21 mouse cellular contexts compared by ENCODE assay signal in genomic region chr17:66365293-66365642, GRCm38 (mm10).
DNase-seq lines count a peak whose midpoint lies in the region; ATAC-seq and TF ChIP-seq lines count a peak whose summit lies in the region.
"Had no signal": no experiment of that assay in that cellular context is flagged by ENCODE, and none has a peak within 500 bp of the region (broad histone marks: within the 10 kb centered on the region; RNA-seq: fewer than 3 reads in every experiment).

No protein-coding gene starts in this region.

- peaks cover 33% of the 10 kb centered on the region for H3K4me1 ChIP-seq in cerebellum, adult 2 months (ENCODE audit: control insufficient read depth, insufficient read depth, low read length)
- H3K4me1 ChIP-seq in hindbrain, embryonic 13.5 days (replicated peaks), result peaks cover 14% of the 10 kb centered on the region
- H3K4me1 ChIP-seq in hindbrain, embryonic 10.5 days (replicated peaks), result peaks cover 10% of the 10 kb centered on the region; the same call in 1 of the 2 replicates
- H3K4me1 ChIP-seq in embryonic facial prominence, embryonic 14.5 days (ENCODE audit: control insufficient read depth, insufficient read depth, low read length), result no peaks in the 10 kb centered on the region
- H3K4me1 ChIP-seq: neural tube, embryonic 15.5 days had no signal

- TF ChIP-seq CTCF in cerebellum, adult 2 months (IDR thresholded peaks at IDR 0.05; ENCODE audit: borderline replicate concordance, insufficient read depth, low read depth, low read length), result no peak

- H3K36me3 ChIP-seq in hindbrain, embryonic 13.5 days, result peaks cover 65% of the 10 kb centered on the region
- H3K36me3 ChIP-seq in hindbrain, embryonic 10.5 days, result peaks cover 100% of the 10 kb centered on the region
- H3K36me3 ChIP-seq in embryonic facial prominence, embryonic 14.5 days (ENCODE audit: control insufficient read depth, insufficient read depth, low read length), result no peaks in the 10 kb centered on the region

- H3K9me3 ChIP-seq in hindbrain, embryonic 13.5 days, result no peaks in the 10 kb centered on the region
- H3K9me3 ChIP-seq in hindbrain, embryonic 10.5 days, result no peaks in the 10 kb centered on the region
- no peaks in the 10 kb centered on the region for H3K9me3 ChIP-seq in embryonic facial prominence, embryonic 14.5 days (ENCODE audit: control insufficient read depth, low read length)
- H3K9me3 ChIP-seq: limb, embryonic 13.5 days; midbrain, embryonic 12.5 days; neural tube, embryonic 15.5 days had no signal

- no peak for DNase-seq in cerebellum, adult 2 months
- no peak for DNase-seq in cerebellum, postnatal 10 days
- no peak for DNase-seq in hindbrain, embryonic 10.5 days (ENCODE audit: low spot score)
- peak; percentile 65 for DNase-seq in 3T3-L1 (ENCODE audit: low read depth, low spot score)
- DNase-seq in embryonic facial prominence, embryonic 14.5 days (ENCODE audit: low spot score), result no peak
- DNase-seq in adrenal gland, postnatal 4 days (ENCODE audit: low spot score in 2 of 2), result no peak
- DNase-seq in thymus, postnatal 36 days, result no peak
- DNase-seq: adrenal gland, postnatal 25 days; cerebellum, adult 9-10 months; kidney, adult 8-10 months; retina, postnatal 1 day; right cerebral cortex, postnatal 4 days had no signal

- no peak overlapping the region for H3K9ac ChIP-seq in hindbrain, embryonic 13.5 days
- H3K9ac ChIP-seq in embryonic facial prominence, embryonic 14.5 days (ENCODE audit: low read depth, low read length), result no peak overlapping the region
- H3K9ac ChIP-seq: limb, embryonic 13.5 days; liver, embryonic 14.5 days; midbrain, embryonic 12.5 days; neural tube, embryonic 15.5 days had no signal

- 52% methylated on average over 3 of the region's 3 CpGs for WGBS in cerebellum, adult 2 months
- 90% methylated on average over 3 of the region's 3 CpGs for WGBS in hindbrain, embryonic 13.5 days
- 89% methylated on average over 3 of the region's 3 CpGs for WGBS in hindbrain, embryonic 10.5 days
- 72% methylated on average over 3 of the region's 3 CpGs for WGBS in embryonic facial prominence, embryonic 14.5 days

- ATAC-seq in hindbrain, embryonic 13.5 days (ENCODE audit: low FRiP score), result no peak
- ATAC-seq in embryonic facial prominence, embryonic 14.5 days (ENCODE audit: low read depth), result no peak
- ATAC-seq: activated CD4-positive, CD25-positive, alpha-beta regulatory T cell, adult 4 months; forebrain, embryonic 16.5 days; Patski had no signal

- TF ChIP-seq POLR2A in cerebellum, adult 2 months (IDR thresholded peaks at IDR 0.05; ENCODE audit: borderline replicate concordance, insufficient read depth, low read length), result no peak

- no peaks in the 10 kb centered on the region for H3K27me3 ChIP-seq in cerebellum, adult 2 months (ENCODE audit: control insufficient read depth, insufficient read depth, low read length)
- H3K27me3 ChIP-seq in hindbrain, embryonic 13.5 days, result no peaks in the 10 kb centered on the region
- no peaks in the 10 kb centered on the region for H3K27me3 ChIP-seq in hindbrain, embryonic 10.5 days (ENCODE audit: insufficient read depth, poor library complexity, severe bottlenecking)
- no peaks in the 10 kb centered on the region for H3K27me3 ChIP-seq in embryonic facial prominence, embryonic 14.5 days (replicated peaks; ENCODE audit: control insufficient read depth, insufficient read depth, low read length)
- H3K27me3 ChIP-seq: CH12.LX; limb, embryonic 13.5 days; midbrain, embryonic 12.5 days; neural tube, embryonic 15.5 days; Patski had no signal

- H3K4me3 ChIP-seq in cerebellum, adult 2 months (replicated peaks; ENCODE audit: insufficient read depth, low read depth, low read length), result no peak overlapping the region
- no peak overlapping the region for H3K4me3 ChIP-seq in hindbrain, embryonic 13.5 days
- no peak overlapping the region for H3K4me3 ChIP-seq in hindbrain, embryonic 10.5 days
- H3K4me3 ChIP-seq in embryonic facial prominence, embryonic 14.5 days (ENCODE audit: low read depth, low read length), result no peak overlapping the region
- H3K4me3 ChIP-seq: limb, embryonic 13.5 days; midbrain, embryonic 12.5 days; neural tube, embryonic 15.5 days had no signal

- H3K27ac ChIP-seq in cerebellum, adult 2 months (ENCODE audit: insufficient read depth, low read length), result peak overlapping the region; percentile 50; the same call in 1 of the 2 replicates
- H3K27ac ChIP-seq in hindbrain, embryonic 13.5 days, result 0 out of 2 replicates have a peak overlapping the region, but pooled peaks have one; percentile 5
- no peak overlapping the region for H3K27ac ChIP-seq in hindbrain, embryonic 10.5 days
- peak overlapping the region; percentile 66 for H3K27ac ChIP-seq in embryonic facial prominence, embryonic 14.5 days (replicated peaks; ENCODE audit: low read depth, low read length)
- H3K27ac ChIP-seq: limb, embryonic 13.5 days; liver, embryonic 14.5 days; midbrain, embryonic 12.5 days; neural tube, embryonic 15.5 days had no signal

- no peak overlapping the region for H3K4me2 ChIP-seq in hindbrain, embryonic 13.5 days
- H3K4me2 ChIP-seq in embryonic facial prominence, embryonic 14.5 days (ENCODE audit: low read depth, low read length), result 0 out of 2 replicates have a peak overlapping the region, but pooled peaks have one; percentile 14
- H3K4me2 ChIP-seq: limb, embryonic 13.5 days; midbrain, embryonic 12.5 days; neural tube, embryonic 15.5 days had no signal
